Mouse (Mus musculus) bone marrow macrophage, adult 2 months (primary cell): ENCODE data around the gene Itsn1.

Experiments
- CTCF ChIP-seq: IDR thresholded peaks from 2 replicates; pipeline ENCODE4 v1.5.1; 2012; ENCODE audit warnings: low read depth, mild to moderate bottlenecking, low read length, moderate library complexity
- POLR2A ChIP-seq: IDR thresholded peaks from 2 replicates; pipeline ENCODE4 v1.6.1; 2012; ENCODE audit warnings: mild to moderate bottlenecking, low read depth, low read length, borderline replicate concordance

DNA sequence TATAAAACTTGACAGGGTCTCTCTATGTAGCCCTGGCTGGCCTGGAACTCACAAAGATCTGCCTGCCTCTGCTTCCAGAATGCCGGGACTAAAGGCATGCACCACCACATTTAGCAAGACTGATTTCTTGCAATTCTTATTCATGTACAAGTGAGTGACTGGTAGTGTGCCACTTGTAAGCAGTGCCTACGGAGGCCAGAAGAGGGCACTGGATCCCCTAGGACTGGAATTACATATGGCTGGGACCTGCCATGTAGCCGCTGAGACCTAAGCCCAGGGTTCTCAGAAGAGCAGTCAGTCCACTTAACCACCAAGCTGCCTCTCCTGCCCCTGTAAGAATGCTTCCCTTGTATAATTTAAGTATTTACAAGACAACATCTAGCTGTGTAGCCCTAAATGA, 4.8 kb upstream of the Itsn1 start:
- TF ChIP-seq POLR2A (no peak), CTCF (peak; percentile 19; the same call in 1 of the 2 replicates)
